Mouse (Mus musculus) midbrain, postnatal 0 days (tissue): ENCODE data around the gene Olfr1504. TPM values are rescaled to one million over a fixed set of nuclear protein-coding genes. Genes with fewer than 3 reads are reported as not detected.
"Not testable (repeated sequence)": the region's sequence is repeated elsewhere in the genome, so short reads cannot be mapped to it uniquely, and the experiment has no call there.

Experiments used
- ATAC-seq: fragments of 200-750 bp; cut with Nextera tagmentation; 2 replicates; pipeline ENCODE4 v1.8.0; 2017; ENCODE audit warnings: moderate number of reproducible peaks, mild to moderate bottlenecking, moderate TSS enrichment, moderate library complexity; ENCODE audit not compliant: low FRiP score
- DNase-seq: peaks from one replicate; pipeline ENCODE4 v3.0.0-alpha.2; 2015; ENCODE audit warnings: low spot score
- H3K27ac ChIP-seq: fragments of 300-500 bp; sonication (generic); 2 replicates; pipeline ENCODE4 v1.5.1; 2014; ENCODE audit warnings: low read depth, mild to moderate bottlenecking, low read length, mixed read lengths
- H3K27me3 ChIP-seq: fragments of 300-500 bp; sonication (generic); 2 replicates; pipeline ENCODE4 v1.6.1; 2014; ENCODE audit warnings: low read length, control low read depth, mixed read lengths; ENCODE audit not compliant: insufficient read depth
- H3K36me3 ChIP-seq: fragments of 300-500 bp; sonication (generic); 2 replicates; pipeline ENCODE4 v1.6.1; 2014; ENCODE audit warnings: low read length, control low read depth, mixed read lengths; ENCODE audit not compliant: insufficient read depth
- H3K4me1 ChIP-seq: fragments of 300-500 bp; sonication (generic); 2 replicates; pipeline ENCODE4 v1.6.1; 2014; ENCODE audit warnings: mild to moderate bottlenecking, control low read depth, antibody characterized with exemption, low read length, mixed read lengths; ENCODE audit not compliant: insufficient read depth
- H3K4me2 ChIP-seq: fragments of 300-500 bp; sonication (generic); 2 replicates; pipeline ENCODE4 v1.6.1; 2014; ENCODE audit warnings: low read depth, mild to moderate bottlenecking, low read length, mixed read lengths; ENCODE audit not compliant: poor library complexity, severe bottlenecking
- H3K4me3 ChIP-seq: fragments of 300-500 bp; sonication (generic); 2 replicates; pipeline ENCODE4 v1.5.1; 2014; ENCODE audit warnings: low read depth, mild to moderate bottlenecking, low read length, moderate library complexity
- H3K9ac ChIP-seq: fragments of 300-500 bp; sonication (generic); replicated peaks from 2 replicates; pipeline ENCODE4 v1.6.1; 2014; ENCODE audit warnings: mild to moderate bottlenecking, low read length, moderate library complexity, mixed read lengths; ENCODE audit not compliant: poor library complexity, severe bottlenecking
- H3K9me3 ChIP-seq: fragments of 300-500 bp; sonication (generic); 2 replicates; pipeline ENCODE4 v1.6.1; 2016; ENCODE audit warnings: low read length, control low read depth
- CTCF ChIP-seq: IDR thresholded peaks from 2 replicates; pipeline ENCODE4 v1.5.1; 2016; ENCODE audit warnings: antibody characterized with exemption, mild to moderate bottlenecking
- WGBS: fragments of 180-500 bp; shearing (Covaris S2); extraction: QIAGEN DNeasy Blood & Tissue Kit; methylation state at CpG from one replicate; pipeline ENCODE4 v1.1.7; 2014; 5-methylcytosine and 5-hydroxymethylcytosine counted together
- polyA plus RNA-seq: library from polyadenylated mRNA; unstranded; fragments of >200 nt; fragmentation: Nextera tagmentation; extraction: Ambion mirVana; gene quantifications from 2 replicates; pipeline ENCODE4 v1.2.1, GENCODE M21; 2015
- total RNA-seq: library from RNA; depleted of rRNA; stranded (reverse); fragments of >200 nt; gene quantifications from 2 replicates; pipeline ENCODE4 v1.2.3, GENCODE M21; 2014; rRNA removed

Olfr1504 gene
- total RNA-seq (not detected in 2 replicates), polyA plus RNA-seq (not detected in 2 replicates)

- H3K4me1 ChIP-seq, result no peaks in the 10 kb centered on the region
- ATAC-seq (no peak), DNase-seq (no peak)
- no peak for TF ChIP-seq CTCF
- H3K9me3 ChIP-seq, result no peaks in the 10 kb centered on the region
- 62% methylated on average over 1 of the region's 1 CpGs for WGBS
- H3K4me2 ChIP-seq, result no peak within 1 kb of the TSS
- no peak within 1 kb of the TSS for H3K4me3 ChIP-seq
- H3K27me3 ChIP-seq, result no peaks in the 10 kb centered on the region
- no peaks in the 10 kb centered on the region for H3K36me3 ChIP-seq
- no peak within 1 kb of the TSS for H3K9ac ChIP-seq
- no peak within 1 kb of the TSS for H3K27ac ChIP-seq
Observed at GRCm38 (mm10) chr19:13897828-13898227, at the start of gene Olfr1504. Gene Olfr1504 (minus strand): TSS chr19:13897928.

- Histone ChIP-seq H3K4me1 (no peaks in the 10 kb centered on the region), H3K27ac (no peak within 1 kb of the TSS), H3K9ac (no peak within 1 kb of the TSS), H3K27me3 (no peaks in the 10 kb centered on the region), H3K4me3 (no peak within 1 kb of the TSS), H3K36me3 (no peaks in the 10 kb centered on the region), H3K4me2 (no peak within 1 kb of the TSS), H3K9me3 (no peaks in the 10 kb centered on the region)
- no peak for TF ChIP-seq CTCF
- no peak for DNase-seq
- WGBS, result 82% methylated on average over 2 of the region's 2 CpGs
- ATAC-seq, result no peak
Observed at GRCm38 (mm10) chr19:13913230-13913629, 15.5 kb upstream of the Olfr1504 start, which contains the start of gene Olfr1505. Gene Olfr1505 (plus strand): TSS chr19:13913530.

- ATAC-seq, result no peak
Observed at GRCm38 (mm10) chr19:13861495-13861894, 36.2 kb downstream of the Olfr1504 start, which contains the start of gene Olfr1502. Gene Olfr1502 (plus strand): TSS chr19:13861795.

GRCm38 (mm10) chr19:13850592-13850991, 47.1 kb downstream of the Olfr1504 start, which contains the start of gene Olfr1501:
Gene Olfr1501 (minus strand): TSS chr19:13850692.
- not testable (repeated sequence) for H3K4me2 ChIP-seq, H3K9ac ChIP-seq, H3K4me3 ChIP-seq, H3K9me3 ChIP-seq, H3K4me1 ChIP-seq, DNase-seq, H3K27ac ChIP-seq, ATAC-seq, H3K27me3 ChIP-seq, H3K36me3 ChIP-seq

More at GRCm38 (mm10) chr19:13861495-13861894, 36.2 kb downstream of the Olfr1504 start, which contains the start of gene Olfr1502:
- Histone ChIP-seq H3K4me3 (no peak within 1 kb of the TSS), H3K9me3 (no peaks in the 10 kb centered on the region), H3K4me1 (no peaks in the 10 kb centered on the region), H3K27me3 (no peaks in the 10 kb centered on the region), H3K4me2 (no peak within 1 kb of the TSS), H3K27ac (no peak within 1 kb of the TSS), H3K36me3 (no peaks in the 10 kb centered on the region), H3K9ac (no peak within 1 kb of the TSS)
- TF ChIP-seq CTCF, result no peak
- 89% methylated on average over 1 of the region's 1 CpGs for WGBS
- no peak for DNase-seq

Other genes starting within 250 kb of the Olfr1504 start
- gene Olfr1490, start 246.8 kb downstream of the Olfr1504 start, total RNA-seq, result not detected in 2 replicates
- gene Olfr1490, start 246.8 kb downstream of the Olfr1504 start, polyA plus RNA-seq, result not detected in 2 replicates
- not detected in 2 replicates for gene Olfr1491, start 200.7 kb downstream of the Olfr1504 start, total RNA-seq
- gene Olfr1491, start 200.7 kb downstream of the Olfr1504 start, polyA plus RNA-seq, result not detected in 2 replicates
- not detected in 2 replicates for gene Olfr1493-ps1, start 174.7 kb downstream of the Olfr1504 start, total RNA-seq
- not detected in 2 replicates for gene Olfr1493-ps1, start 174.7 kb downstream of the Olfr1504 start, polyA plus RNA-seq
- not detected in 2 replicates for gene Olfr1494, start 158.2 kb downstream of the Olfr1504 start, total RNA-seq
- gene Olfr1494, start 158.2 kb downstream of the Olfr1504 start, polyA plus RNA-seq, result not detected in 2 replicates
- not detected in 2 replicates for gene Olfr1495, start 133.3 kb downstream of the Olfr1504 start, total RNA-seq
- not detected in 2 replicates for gene Olfr1495, start 133.3 kb downstream of the Olfr1504 start, polyA plus RNA-seq
- gene Olfr1496, start 120.0 kb downstream of the Olfr1504 start, total RNA-seq, result not detected in 2 replicates
- not detected in 2 replicates for gene Olfr1496, start 120.0 kb downstream of the Olfr1504 start, polyA plus RNA-seq
- gene Olfr1497, start 99.7 kb downstream of the Olfr1504 start, total RNA-seq, result not detected in 2 replicates
- not detected in 2 replicates for gene Olfr1497, start 99.7 kb downstream of the Olfr1504 start, polyA plus RNA-seq
- gene Olfr1499, start 78.5 kb downstream of the Olfr1504 start, total RNA-seq, result not detected in 2 replicates
- not detected in 2 replicates for gene Olfr1499, start 78.5 kb downstream of the Olfr1504 start, polyA plus RNA-seq
- not detected in 2 replicates for gene Olfr1500, start 67.4 kb downstream of the Olfr1504 start, total RNA-seq
- gene Olfr1500, start 67.4 kb downstream of the Olfr1504 start, polyA plus RNA-seq, result not detected in 2 replicates
- gene Olfr1501, start 47.2 kb downstream of the Olfr1504 start, total RNA-seq, result 0.44 TPM in 1 of 2 replicates, not detected in the other
- gene Olfr1501, start 47.2 kb downstream of the Olfr1504 start, polyA plus RNA-seq, result not detected in 2 replicates
- not detected in 2 replicates for gene Olfr1502, start 36.1 kb downstream of the Olfr1504 start, total RNA-seq
- not detected in 2 replicates for gene Olfr1502, start 36.1 kb downstream of the Olfr1504 start, polyA plus RNA-seq
- not detected in 2 replicates for gene Olfr1505, start 15.6 kb upstream of the Olfr1504 start, total RNA-seq
- not detected in 2 replicates for gene Olfr1505, start 15.6 kb upstream of the Olfr1504 start, polyA plus RNA-seq